Mouse (Mus musculus) E14TG2a.4 (cell line): ENCODE data around the gene Spata1.

Experiments used
- CTCF ChIP-seq: conservative IDR thresholded peaks from 2 replicates; pipeline ENCODE4 v1.5.1; 2014; ENCODE audit warnings: low read length
- POU5F1 ChIP-seq: IDR thresholded peaks from 2 replicates; pipeline ENCODE4 v1.6.1; 2014; ENCODE audit warnings: low read length, borderline replicate concordance

DNA sequence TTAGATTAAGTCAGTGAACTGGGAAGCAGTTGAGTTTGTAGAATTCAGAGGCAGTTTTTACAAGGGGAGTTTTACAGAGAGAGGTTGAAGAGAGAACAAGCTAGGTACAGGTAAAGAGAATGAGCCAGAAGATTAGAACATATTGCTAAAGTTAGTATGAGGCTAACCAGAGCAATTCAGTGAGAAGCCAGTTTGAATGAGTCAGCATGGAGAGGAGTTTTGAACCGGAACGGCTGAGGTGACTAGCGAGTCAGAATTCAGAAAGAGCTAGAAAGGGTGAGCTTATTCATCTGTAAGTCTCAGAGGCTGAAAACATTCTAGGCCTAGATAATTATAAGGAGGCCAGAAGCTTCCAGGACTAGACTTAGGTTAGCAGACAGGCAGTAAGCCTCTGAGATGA lies 25.1 kb downstream of the Spata1 start:
- TF ChIP-seq CTCF (no peak), POU5F1 (no peak)
